Mouse (Mus musculus) CH12.LX (cell line): ENCODE data around the gene Prkg1.
A peak's percentile ranks its signal among the peaks of the same experiment; 100 is the strongest.

Source experiments
- CTCF ChIP-seq, 2 experiments: IDR thresholded peaks in 1 of 2; conservative IDR thresholded peaks in 1 of 2; 2 replicates each; pipeline ENCODE4 v1.5.1; 2011 to 2012; ENCODE audit warnings: low read depth in 2 of 2, low read length in 2 of 2, improper control_type of control experiment in 1 of 2, inconsistent platforms in 1 of 2, mild to moderate bottlenecking in 1 of 2, moderate library complexity in 1 of 2
- MAZ ChIP-seq: IDR thresholded peaks from 2 replicates; pipeline ENCODE4 v1.6.1; 2012; ENCODE audit warnings: low read depth, mild to moderate bottlenecking, inconsistent platforms, low read length, improper control_type of control experiment, moderate library complexity
- POLR2A ChIP-seq: IDR thresholded peaks from 2 replicates; pipeline ENCODE4 v1.6.1; 2011; ENCODE audit warnings: low read depth, mild to moderate bottlenecking, improper control_type of control experiment, low read length
- TCF12 ChIP-seq: IDR thresholded peaks from 2 replicates; pipeline ENCODE4 v1.6.1; 2014; ENCODE audit warnings: low read depth, mild to moderate bottlenecking, inconsistent platforms, low read length, improper control_type of control experiment
- ZC3H11A ChIP-seq: IDR thresholded peaks from 2 replicates; pipeline ENCODE4 v1.6.1; 2012; ENCODE audit warnings: low read depth, mild to moderate bottlenecking, inconsistent platforms, low read length, improper control_type of control experiment
- ZNF384 ChIP-seq: IDR thresholded peaks from 2 replicates; pipeline ENCODE4 v1.6.1; 2012; ENCODE audit warnings: low read depth, low read length, improper control_type of control experiment, inconsistent platforms

GRCm38 (mm10) chr19:30553740-30554139, 1211.1 kb downstream of the Prkg1 start:
- TF ChIP-seq CTCF (conservative IDR thresholded peaks at IDR 0.05 in 1 of 2, IDR thresholded peaks at IDR 0.05 in 1 of 2; ENCODE audit: low read depth in 2 of 2, low read length in 2 of 2): peak in 1 of 2 experiments; percentile 37; a peak in 2 of 4 replicates
- TF ChIP-seq ZC3H11A: no peak
- no peak for TF ChIP-seq MAZ
- TF ChIP-seq TCF12: no peak
- no peak for TF ChIP-seq ZNF384
- TF ChIP-seq POLR2A: no peak
